Mouse (Mus musculus) kidney, embryonic 16.5 days (tissue): ENCODE results near the gene Zfp663. TPM values are rescaled to one million over a fixed set of nuclear protein-coding genes. Genes with fewer than 3 reads are reported as not detected.

Experiments
- polyA plus RNA-seq: library from polyadenylated mRNA; unstranded; fragments of >200 nt; fragmentation: Nextera tagmentation; extraction: Ambion mirVana; gene quantifications from 2 replicates; pipeline ENCODE4 v1.2.1, GENCODE M21; 2015

Zfp663 gene
- polyA plus RNA-seq, 1 experiment from 2014 or later: 1.1 TPM

Other genes with a start within 250 kb of the Zfp663 start
- gene Cdh22, start 133.9 kb downstream of the Zfp663 start, polyA plus RNA-seq: 0.77 and 0.98 TPM in 2 replicates
- 62.4 and 62.8 TPM in 2 replicates for gene Slc35c2, start 80.9 kb downstream of the Zfp663 start, polyA plus RNA-seq
- gene Elmo2, start 42.2 kb downstream of the Zfp663 start, polyA plus RNA-seq: 88.4 and 93.7 TPM in 2 replicates
- gene Zfp334, start 19.5 kb upstream of the Zfp663 start, polyA plus RNA-seq: 8.7 and 8.9 TPM in 2 replicates
- not detected in 2 replicates for gene Ocstamp, start 31.7 kb upstream of the Zfp663 start, polyA plus RNA-seq
- 4.3 and 4.5 TPM in 2 replicates for gene Slc13a3, start 104.5 kb upstream of the Zfp663 start, polyA plus RNA-seq
- gene Trp53rka, start 124.6 kb upstream of the Zfp663 start, polyA plus RNA-seq: 37.7 and 38.9 TPM in 2 replicates
- 8.3 TPM in 2 replicates for gene Slc2a10, start 135.1 kb upstream of the Zfp663 start, polyA plus RNA-seq
- gene Eya2, start 226.3 kb upstream of the Zfp663 start, polyA plus RNA-seq: 6.8 and 7.5 TPM in 2 replicates